Mouse (Mus musculus) bone marrow, adult 2 months (tissue): Measurements from ENCODE around the gene Zbtb5.

Experiments
- CTCF ChIP-seq: fragments of 200-500 bp; IDR thresholded peaks from 2 replicates; pipeline ENCODE4 v1.5.1; 2011; ENCODE audit warnings: low read length, control low read depth; ENCODE audit not compliant: control insufficient read depth, insufficient read depth
- POLR2A ChIP-seq: fragments of 200-500 bp; IDR thresholded peaks from 2 replicates; pipeline ENCODE4 v1.6.1; 2011; ENCODE audit warnings: low read depth, mild to moderate bottlenecking, control low read depth, low read length, borderline replicate concordance; ENCODE audit not compliant: control insufficient read depth

- no peak for TF ChIP-seq CTCF
- no peak for TF ChIP-seq POLR2A
Measured at GRCm38 (mm10) chr4:45015615-45016014, 3.4 kb upstream of the Zbtb5 start.
